Mouse (Mus musculus) MEL (cell line): ENCODE results near the gene Speer4d. TPM values are rescaled to one million over a fixed set of nuclear protein-coding genes. Genes with fewer than 3 reads are reported as not detected.

ENCODE experiments used
- polyA plus RNA-seq, 2 experiments: library from polyadenylated mRNA; stranded (reverse) in 1 of 2; unstranded in 1 of 2; fragments of >175 nt in 1 of 2; fragments of >200 nt in 1 of 2; gene quantifications; 2 replicates each; pipeline versions ENCODE4 v1.2.1 to v1.2.4; 2012; ENCODE audit warnings: low replicate concordance in 2 of 2, low read depth in 1 of 2; ENCODE audit not compliant: insufficient read length in 2 of 2, insufficient read depth in 1 of 2, missing spikeins in 1 of 2
- total RNA-seq: library from RNA; depleted of rRNA; stranded (reverse); fragments of 300-350 nt; gene quantifications from 2 replicates; pipeline ENCODE4 v1.2.3, GENCODE M21; 2012; rRNA removed

The Speer4d gene
- total and polyA plus RNA-seq, 3 experiments = not detected

Other genes starting within 250 kb of the Speer4d start
- not detected in 2 replicates for gene Gm21149, start 142.5 kb upstream of the Speer4d start, total RNA-seq
- gene Gm21149, start 142.5 kb upstream of the Speer4d start, polyA plus RNA-seq = not detected
- gene Gm21190, start 89.8 kb upstream of the Speer4d start, total RNA-seq = not detected in 2 replicates
- not detected for gene Gm21190, start 89.8 kb upstream of the Speer4d start, polyA plus RNA-seq
- gene Gm21083, start 41.7 kb upstream of the Speer4d start, total RNA-seq = not detected in 2 replicates
- not detected for gene Gm21083, start 41.7 kb upstream of the Speer4d start, polyA plus RNA-seq
- gene 4930572O03Rik, start 38.0 kb downstream of the Speer4d start, total RNA-seq = not detected in 2 replicates
- gene 4930572O03Rik, start 38.0 kb downstream of the Speer4d start, polyA plus RNA-seq = not detected
- gene Speer4c, start 95.2 kb downstream of the Speer4d start, total RNA-seq = not detected in 2 replicates
- not detected for gene Speer4c, start 95.2 kb downstream of the Speer4d start, polyA plus RNA-seq